Mouse (Mus musculus): Measurements from ENCODE around the gene Phf14.

GRCm38 (mm10) chr6:11940895-11941294 is 33.3 kb downstream of the Phf14 start:
- TF ChIP-seq POLR2A (IDR thresholded peaks at IDR 0.05; ENCODE audit: extremely low read depth, insufficient read depth, low read length) (no peak), CTCF (IDR thresholded peaks at IDR 0.05; ENCODE audit: low read depth, low read length) (no peak)
